Mouse (Mus musculus) hindbrain, embryonic 14.5 days (tissue): ENCODE measurements around the gene Cldn4. TPM values are rescaled to one million over a fixed set of nuclear protein-coding genes. Genes with fewer than 3 reads are reported as not detected.
"Not testable (repeated sequence)": the region's sequence is repeated elsewhere in the genome, so short reads cannot be mapped to it uniquely, and the experiment has no call there.

Source experiments
- ATAC-seq: fragments of 200-750 bp; cut with Nextera tagmentation; 2 replicates; pipeline ENCODE4 v1.8.0; 2017; ENCODE audit warnings: moderate number of reproducible peaks, mild to moderate bottlenecking, moderate TSS enrichment, moderate library complexity; ENCODE audit not compliant: low FRiP score
- DNase-seq: peaks from one replicate; pipeline ENCODE4 v3.0.0-alpha.2; 2015; ENCODE audit warnings: low spot score
- H3K27ac ChIP-seq: fragments of 300-500 bp; sonication (generic); 2 replicates; pipeline ENCODE4 v1.5.1; 2014; ENCODE audit warnings: mild to moderate bottlenecking, moderate library complexity
- H3K27me3 ChIP-seq: fragments of 300-500 bp; sonication (generic); 2 replicates; pipeline ENCODE4 v1.6.1; 2014; ENCODE audit warnings: mild to moderate bottlenecking, low read length, mixed read lengths; ENCODE audit not compliant: control insufficient read depth, insufficient read depth
- H3K36me3 ChIP-seq: fragments of 300-500 bp; sonication (generic); replicated peaks from 2 replicates; pipeline ENCODE4 v1.6.1; 2014; ENCODE audit not compliant: control insufficient read depth, insufficient read depth
- H3K4me1 ChIP-seq: fragments of 300-500 bp; sonication (generic); replicated peaks from 2 replicates; pipeline ENCODE4 v1.6.1; 2014; ENCODE audit warnings: antibody characterized with exemption, low read length, mixed read lengths; ENCODE audit not compliant: control insufficient read depth, insufficient read depth
- H3K4me2 ChIP-seq: fragments of 300-500 bp; sonication (generic); replicated peaks from 2 replicates; pipeline ENCODE4 v1.6.1; 2014; ENCODE audit warnings: mild to moderate bottlenecking, moderate library complexity
- H3K4me3 ChIP-seq: fragments of 300-500 bp; sonication (generic); replicated peaks from 2 replicates; pipeline ENCODE4 v1.5.1; 2014; ENCODE audit warnings: mild to moderate bottlenecking, low read length
- H3K9ac ChIP-seq: fragments of 300-500 bp; sonication (generic); 2 replicates; pipeline ENCODE4 v1.6.1; 2014
- H3K9me3 ChIP-seq: fragments of 300-500 bp; sonication (generic); 2 replicates; pipeline ENCODE4 v1.6.1; 2016; ENCODE audit warnings: low read length; ENCODE audit not compliant: control insufficient read depth
- WGBS: fragments of 180-500 bp; shearing (Covaris S2); extraction: QIAGEN DNeasy Blood & Tissue Kit; methylation state at CpG from one replicate; pipeline ENCODE4 v1.1.7; 2014; 5-methylcytosine and 5-hydroxymethylcytosine counted together
- polyA plus RNA-seq: library from polyadenylated mRNA; unstranded; fragments of >200 nt; fragmentation: Nextera tagmentation; extraction: Ambion mirVana; gene quantifications from 2 replicates; pipeline ENCODE4 v1.2.1, GENCODE M21; 2014

The Cldn4 gene
- polyA plus RNA-seq, 1 experiment from 2014 or later: not detected

DNA sequence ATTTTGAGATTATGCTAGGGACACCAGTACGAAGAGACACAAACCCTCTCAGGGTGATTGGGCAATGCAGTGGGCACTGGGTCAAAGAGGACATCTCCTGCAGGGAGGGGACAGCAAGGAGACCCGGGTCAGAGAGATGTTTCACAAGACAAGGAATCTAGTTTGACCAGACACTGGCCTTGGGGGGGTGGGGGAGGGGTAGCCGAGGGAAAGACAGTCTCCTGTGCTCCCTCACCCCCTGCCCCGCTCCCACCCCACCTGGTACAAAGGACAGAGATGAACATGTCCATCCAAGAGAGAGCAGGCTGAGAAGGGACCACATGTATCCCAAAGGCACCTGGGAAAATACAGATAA, 1.3 kb upstream of the Cldn4 start:
- H3K27ac ChIP-seq: no peak overlapping the region
- ATAC-seq: no peak
- whole genome bisulfite sequencing: 60% methylated on average over 4 of the region's 4 CpGs

DNA sequence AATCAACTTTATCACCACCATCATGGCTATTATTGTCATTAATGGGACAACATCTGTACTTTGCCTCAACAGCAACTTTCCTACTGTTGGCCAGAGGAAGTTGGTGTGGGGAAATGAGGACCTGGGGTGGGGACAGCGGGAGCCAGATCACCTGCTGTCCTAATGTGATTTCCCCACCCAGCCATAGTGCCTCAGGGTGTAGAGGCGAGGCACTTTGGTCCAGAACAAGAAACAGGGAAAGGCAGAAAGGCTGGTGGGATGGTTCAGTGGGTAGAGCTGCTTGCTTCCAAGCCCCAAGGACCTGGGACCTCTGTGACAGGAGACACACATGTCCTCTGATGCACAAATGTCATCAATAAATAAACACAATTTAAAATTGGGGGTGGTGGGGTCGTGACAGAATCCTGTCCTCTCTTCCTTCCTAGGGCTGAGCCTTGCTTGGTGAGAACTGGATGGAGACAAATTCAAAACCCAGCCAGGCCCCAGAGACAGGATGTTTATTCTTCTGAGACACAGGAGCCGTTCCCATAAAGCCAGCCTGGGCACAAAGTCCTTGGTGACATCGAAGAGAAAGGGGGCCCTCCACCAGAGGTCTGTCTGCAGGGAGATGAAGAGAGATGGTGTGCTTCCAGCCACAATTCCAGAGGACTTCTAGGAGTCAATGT, 818 bp upstream of the Cldn4 start:
- DNase-seq: no peak
- peaks cover 25% of the 10 kb centered on the region for H3K27me3 ChIP-seq
- no peak overlapping the region for H3K4me2 ChIP-seq
- H3K9ac ChIP-seq: no peak overlapping the region
- H3K9me3 ChIP-seq: no peaks in the 10 kb centered on the region
- H3K36me3 ChIP-seq: no peaks in the 10 kb centered on the region
- WGBS: 71% methylated on average over 5 of the region's 5 CpGs
- H3K4me3 ChIP-seq: no peak overlapping the region
- no peak overlapping the region for H3K27ac ChIP-seq
- no peaks in the 10 kb centered on the region for H3K4me1 ChIP-seq
- no peak for ATAC-seq

More for the DNA sequence above, 1.3 kb upstream of the Cldn4 start:
- H3K4me1 ChIP-seq: no peaks in the 10 kb centered on the region
- H3K27me3 ChIP-seq: peaks cover 25% of the 10 kb centered on the region
- no peak overlapping the region for H3K4me3 ChIP-seq
- no peaks in the 10 kb centered on the region for H3K9me3 ChIP-seq
- H3K36me3 ChIP-seq: no peaks in the 10 kb centered on the region
- no peak overlapping the region for H3K4me2 ChIP-seq
- no peak for DNase-seq
- no peak overlapping the region for H3K9ac ChIP-seq

DNA sequence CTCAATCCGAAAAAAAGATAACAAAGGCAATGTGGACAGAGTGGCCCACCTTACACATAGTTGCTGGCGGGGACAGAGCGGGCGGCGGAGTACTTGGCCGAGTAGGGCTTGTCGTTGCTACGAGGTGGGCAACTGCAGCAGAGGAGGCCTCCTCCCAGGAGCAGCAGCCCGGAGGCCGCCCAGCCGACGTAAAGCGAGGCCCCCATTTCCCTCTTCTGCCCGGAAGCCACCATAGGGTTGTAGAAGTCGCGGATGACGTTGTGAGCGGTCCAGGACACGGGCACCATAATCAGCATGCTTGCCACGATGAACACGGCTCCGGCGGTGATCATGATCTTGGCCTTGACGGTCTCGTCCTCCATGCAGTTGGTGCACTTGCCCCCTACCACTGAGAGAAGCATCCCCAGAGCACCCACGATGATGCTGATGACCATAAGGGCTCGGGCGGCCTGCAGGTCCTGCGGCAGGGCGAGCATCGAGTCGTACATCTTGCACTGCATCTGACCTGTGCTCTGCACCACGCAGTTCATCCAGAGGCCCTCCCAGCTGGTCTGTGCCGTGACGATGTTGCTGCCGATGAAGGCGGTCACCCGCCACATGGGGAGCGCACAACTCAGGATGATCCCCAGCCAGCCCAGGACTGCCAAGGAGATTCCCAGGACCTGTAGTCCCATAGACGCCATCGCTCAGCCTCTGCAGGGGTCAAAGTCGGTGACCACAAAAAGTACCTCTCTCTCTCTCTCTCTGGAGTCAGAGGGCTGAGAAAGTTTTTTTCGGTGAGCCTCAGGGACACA, 474 bp downstream of the Cldn4 start:
- Histone ChIP-seq H3K4me2 (0 out of 2 replicates have a peak overlapping the region, but pooled peaks have one; percentile 0), H3K27ac (no peak overlapping the region), H3K4me3 (no peak overlapping the region), H3K36me3 (no peaks in the 10 kb centered on the region), H3K27me3 (peaks cover 25% of the 10 kb centered on the region), H3K4me1 (no peaks in the 10 kb centered on the region), H3K9me3 (no peaks in the 10 kb centered on the region), H3K9ac (no peak overlapping the region)
- DNase-seq: no peak
- 21% methylated on average over 43 of the region's 43 CpGs for WGBS
- no peak for ATAC-seq

DNA sequence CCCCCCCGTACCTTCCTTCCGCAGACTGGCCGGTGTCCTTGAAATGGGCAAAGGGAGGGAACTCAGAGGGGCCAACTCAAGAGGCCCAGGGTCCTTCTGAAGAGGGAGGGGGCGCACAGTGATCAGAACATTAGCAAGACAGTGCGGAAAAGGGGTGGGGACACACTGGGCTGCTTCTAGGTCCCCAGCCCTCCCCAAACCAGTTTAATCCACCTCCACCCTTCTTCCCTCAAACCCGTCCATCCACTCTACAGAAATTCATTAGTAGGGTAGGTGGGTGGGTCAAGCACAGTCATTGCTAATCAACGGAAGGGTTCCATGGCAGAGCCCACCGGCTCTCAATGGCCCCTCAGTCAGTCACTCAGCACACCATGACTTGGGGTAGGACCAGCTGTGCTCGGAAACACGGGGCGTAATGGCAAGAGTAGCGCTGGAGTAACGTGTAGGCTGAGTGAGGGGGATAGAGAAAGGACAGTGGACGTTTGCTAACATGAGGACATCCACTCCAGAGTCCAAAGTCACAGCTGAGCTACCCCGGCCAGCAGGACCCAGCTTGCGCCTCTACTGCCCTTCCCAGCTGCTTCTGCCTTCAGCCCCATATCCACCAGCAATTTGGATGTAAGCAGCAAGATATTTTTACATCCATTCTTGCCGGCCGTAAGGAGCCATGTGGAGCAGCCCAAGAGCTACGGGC, 1.3 kb downstream of the Cldn4 start:
- Histone ChIP-seq H3K36me3 (no peaks in the 10 kb centered on the region), H3K4me2 (no peak overlapping the region), H3K4me1 (no peaks in the 10 kb centered on the region), H3K4me3 (no peak overlapping the region), H3K27ac (no peak overlapping the region), H3K9me3 (no peaks in the 10 kb centered on the region), H3K9ac (no peak overlapping the region), H3K27me3 (peaks cover 25% of the 10 kb centered on the region)
- no peak for ATAC-seq
- no peak for DNase-seq
- WGBS: 54% methylated on average over 16 of the region's 19 CpGs

GRCm38 (mm10) chr5:134944179-134944578, 2.6 kb downstream of the Cldn4 start:
- WGBS: 84% methylated on average over 5 of the region's 5 CpGs
- Histone ChIP-seq H3K36me3 (no peaks in the 10 kb centered on the region), H3K9me3 (no peaks in the 10 kb centered on the region), H3K4me3 (no peak overlapping the region), H3K9ac (no peak overlapping the region), H3K27ac (no peak overlapping the region), H3K4me2 (no peak overlapping the region), H3K4me1 (no peaks in the 10 kb centered on the region), H3K27me3 (peaks cover 25% of the 10 kb centered on the region)
- ATAC-seq (no peak), DNase-seq (no peak)

- DNase-seq (no peak), ATAC-seq (no peak)
- no peaks in the 10 kb centered on the region for H3K36me3 ChIP-seq
- H3K9ac ChIP-seq: no peak overlapping the region
- no peak overlapping the region for H3K27ac ChIP-seq
- 71% methylated on average over 2 of the region's 2 CpGs for WGBS
- H3K9me3 ChIP-seq: no peaks in the 10 kb centered on the region
- H3K4me3 ChIP-seq: no peak overlapping the region
- H3K27me3 ChIP-seq: peaks cover 25% of the 10 kb centered on the region
- no peak overlapping the region for H3K4me2 ChIP-seq
- no peaks in the 10 kb centered on the region for H3K4me1 ChIP-seq
Measured at GRCm38 (mm10) chr5:134942740-134943139, 4.0 kb downstream of the Cldn4 start.

GRCm38 (mm10) chr5:134941472-134942209, 5.1 kb downstream of the Cldn4 start:
- WGBS: 88% methylated on average over 14 of the region's 14 CpGs
- no peak overlapping the region for H3K27ac ChIP-seq
- no peaks in the 10 kb centered on the region for H3K4me1 ChIP-seq
- H3K9me3 ChIP-seq: no peaks in the 10 kb centered on the region
- DNase-seq (no peak), ATAC-seq (no peak)
- no peak overlapping the region for H3K9ac ChIP-seq
- no peak overlapping the region for H3K4me2 ChIP-seq
- H3K4me3 ChIP-seq: no peak overlapping the region
- H3K36me3 ChIP-seq: no peaks in the 10 kb centered on the region
- H3K27me3 ChIP-seq: peaks cover 17% of the 10 kb centered on the region

- 92% methylated on average over 2 of the region's 7 CpGs for WGBS
- H3K9me3 ChIP-seq, DNase-seq, H3K4me2 ChIP-seq, H3K27ac ChIP-seq, H3K27me3 ChIP-seq, H3K36me3 ChIP-seq, H3K4me1 ChIP-seq, ATAC-seq, H3K4me3 ChIP-seq, H3K9ac ChIP-seq: not testable (repeated sequence)
Measured at GRCm38 (mm10) chr5:134939554-134939953, 7.2 kb downstream of the Cldn4 start.

- 86% methylated on average over 3 of the region's 3 CpGs for WGBS
- ATAC-seq (no peak), DNase-seq (no peak)
- Histone ChIP-seq H3K4me2 (no peak overlapping the region), H3K9me3 (no peaks in the 10 kb centered on the region), H3K4me1 (no peaks in the 10 kb centered on the region), H3K9ac (no peak overlapping the region), H3K4me3 (no peak overlapping the region), H3K27ac (no peak overlapping the region), H3K36me3 (no peaks in the 10 kb centered on the region), H3K27me3 (no peaks in the 10 kb centered on the region)
Measured at GRCm38 (mm10) chr5:134939069-134939468, 7.7 kb downstream of the Cldn4 start.
